Mouse (Mus musculus): Measurements from ENCODE around the gene Camkk2.

The Camkk2 gene

DNA sequence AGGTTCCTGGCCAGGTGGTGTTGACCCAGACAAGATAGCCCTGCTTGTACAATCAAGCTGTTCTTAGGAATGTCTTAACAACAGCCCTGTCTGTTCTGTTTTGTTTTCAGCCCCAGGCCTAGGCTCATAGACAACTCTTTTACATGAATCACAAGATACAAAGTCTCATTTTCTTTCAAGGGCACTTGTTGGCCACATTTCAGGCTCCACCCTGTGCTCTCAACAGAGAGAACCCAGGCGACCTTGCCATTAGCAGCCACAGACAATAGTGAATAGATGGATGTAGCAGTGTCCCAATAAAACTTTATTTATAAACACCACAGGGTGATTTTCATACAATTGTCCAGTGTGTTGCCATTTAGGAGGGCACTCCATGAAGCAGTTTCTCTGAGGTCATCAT is 2.9 kb upstream of the Camkk2 start:
- no peak for DNase-seq (ENCODE audit: low spot score in 2 of 2)

- no peak for DNase-seq (ENCODE audit: low spot score in 2 of 2)
Measured at GRCm38 (mm10) chr5:122780791-122781432, 1.7 kb upstream of the Camkk2 start.

- DNase-seq (ENCODE audit: low spot score in 2 of 2), result peak in 1 of 2 experiments; percentile 28
Measured at GRCm38 (mm10) chr5:122778231-122779226, 680 bp downstream of the Camkk2 start.

GRCm38 (mm10) chr5:122777322-122777721 is 1.9 kb downstream of the Camkk2 start:
- DNase-seq (ENCODE audit: low spot score in 2 of 2), result no peak

DNA sequence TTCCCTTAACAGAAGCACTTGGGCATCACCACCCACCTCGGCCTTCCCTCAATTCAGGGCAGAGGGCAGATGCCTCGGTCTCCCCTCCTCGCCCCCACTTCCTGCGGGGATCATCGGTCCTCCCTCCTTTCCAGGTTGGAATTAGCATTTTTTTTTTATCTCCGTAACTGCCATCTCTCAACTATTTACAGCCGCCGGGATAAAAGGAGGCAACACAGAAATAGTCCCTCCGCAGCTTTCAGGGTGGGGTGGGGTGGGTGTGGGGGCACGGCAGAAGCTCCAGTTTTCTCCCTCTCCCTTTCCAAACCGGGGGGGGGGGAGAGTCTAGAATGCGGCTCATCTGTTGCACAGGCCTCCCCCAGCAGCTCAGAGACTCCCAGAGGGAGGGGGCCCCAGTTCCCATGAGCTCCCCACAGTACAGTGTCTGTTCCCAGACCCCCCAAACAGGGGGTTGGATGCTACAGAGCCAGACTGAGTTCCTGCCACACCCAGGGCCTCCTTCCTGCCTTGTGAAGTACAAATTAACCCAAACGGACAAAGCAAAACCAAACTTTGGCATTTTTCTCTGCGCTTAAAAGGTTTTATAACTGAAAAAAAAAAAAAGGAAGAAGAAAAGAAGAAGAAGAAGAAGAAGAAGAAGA is 3.4 kb downstream of the Camkk2 start:
- no peak for DNase-seq (ENCODE audit: low spot score in 2 of 2)

- peak; percentile 28 to 50 for DNase-seq (ENCODE audit: low spot score in 2 of 2)
Measured at GRCm38 (mm10) chr5:122774743-122775611, 4.2 kb downstream of the Camkk2 start.

- DNase-seq (ENCODE audit: low spot score in 2 of 2), result no peak
Measured at GRCm38 (mm10) chr5:122773756-122774155, 5.5 kb downstream of the Camkk2 start.

- DNase-seq (ENCODE audit: low spot score in 2 of 2), result no peak
Measured at GRCm38 (mm10) chr5:122771428-122771827, 7.8 kb downstream of the Camkk2 start.

DNA sequence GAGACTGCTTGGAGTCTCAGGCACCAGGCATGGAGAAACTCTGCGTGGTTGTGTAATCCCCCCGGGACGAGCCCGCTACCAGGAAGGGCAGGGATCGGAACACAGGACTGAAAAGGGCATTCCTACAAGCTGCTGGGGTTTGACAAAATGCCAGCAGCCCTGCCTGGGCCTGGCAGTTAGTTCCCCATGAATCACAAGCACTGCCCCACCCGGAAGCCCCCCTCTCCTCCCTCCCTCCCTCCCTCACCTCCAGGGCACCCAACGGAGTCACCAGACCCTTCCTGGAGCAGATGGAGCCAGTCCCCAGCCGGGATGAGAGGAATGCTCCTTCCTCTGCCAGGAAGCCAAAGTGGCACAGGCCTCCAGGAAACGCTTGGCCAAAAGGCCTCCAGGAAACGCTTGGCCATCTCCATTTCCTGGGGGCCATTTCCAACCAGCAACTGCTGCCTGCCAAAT is 8.4 kb downstream of the Camkk2 start:
- peak in 1 of 2 experiments; percentile 35 for DNase-seq (ENCODE audit: low spot score in 2 of 2)

GRCm38 (mm10) chr5:122770304-122770703 is 8.9 kb downstream of the Camkk2 start:
- no peak for DNase-seq (ENCODE audit: low spot score in 2 of 2)

- peak in 1 of 2 experiments; percentile 49 for DNase-seq (ENCODE audit: low spot score in 2 of 2)
Measured at GRCm38 (mm10) chr5:122769101-122769568, 10.1 kb downstream of the Camkk2 start.

GRCm38 (mm10) chr5:122767283-122767682 is 11.9 kb downstream of the Camkk2 start:
- no peak for DNase-seq (ENCODE audit: low spot score in 2 of 2)

DNA sequence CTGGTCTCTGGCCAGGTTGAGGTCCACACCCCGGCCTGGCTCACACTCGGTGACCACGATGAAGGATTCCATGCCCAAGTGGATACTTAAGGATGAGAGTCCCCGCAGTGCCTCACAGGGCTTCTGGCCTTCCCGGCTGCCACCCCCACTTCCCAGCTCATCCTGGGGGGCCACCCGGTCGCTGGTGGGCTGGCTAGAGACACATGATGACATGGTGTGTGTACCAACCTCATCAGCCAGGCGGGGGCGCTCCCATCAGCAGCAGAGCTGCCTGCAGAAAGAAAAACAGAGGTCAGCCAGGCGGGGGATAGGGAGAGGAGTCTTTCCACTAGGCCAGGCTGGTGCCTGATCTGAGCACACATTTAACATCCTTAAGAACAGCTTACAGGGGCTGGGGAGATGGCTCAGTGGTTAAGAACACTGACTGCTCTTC is 15.2 kb downstream of the Camkk2 start:
- DNase-seq (ENCODE audit: low spot score in 2 of 2), result no peak

GRCm38 (mm10) chr5:122763271-122764031 is 15.8 kb downstream of the Camkk2 start:
- DNase-seq (ENCODE audit: low spot score in 2 of 2), result no peak

DNA sequence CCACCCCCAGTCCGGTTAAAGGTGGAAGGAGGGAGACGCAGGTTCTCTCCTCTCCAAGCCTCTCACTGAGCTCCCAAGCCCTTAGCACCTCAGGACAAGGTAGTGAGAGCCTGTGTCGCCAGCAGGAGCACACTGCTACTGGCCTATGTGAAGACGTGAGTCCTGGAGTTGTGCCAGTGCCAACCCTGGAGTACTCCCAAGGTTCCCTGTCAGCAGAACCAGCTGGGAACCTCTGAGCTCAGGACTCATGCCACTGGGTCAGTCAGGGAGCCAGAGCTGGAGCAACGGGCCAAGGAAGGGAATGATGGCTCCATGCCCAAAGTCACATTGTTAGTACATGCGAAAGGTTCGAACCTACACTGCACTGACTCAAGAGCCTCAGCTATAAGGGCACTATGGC is 22.5 kb downstream of the Camkk2 start:
- no peak for DNase-seq (ENCODE audit: low spot score in 2 of 2)

DNA sequence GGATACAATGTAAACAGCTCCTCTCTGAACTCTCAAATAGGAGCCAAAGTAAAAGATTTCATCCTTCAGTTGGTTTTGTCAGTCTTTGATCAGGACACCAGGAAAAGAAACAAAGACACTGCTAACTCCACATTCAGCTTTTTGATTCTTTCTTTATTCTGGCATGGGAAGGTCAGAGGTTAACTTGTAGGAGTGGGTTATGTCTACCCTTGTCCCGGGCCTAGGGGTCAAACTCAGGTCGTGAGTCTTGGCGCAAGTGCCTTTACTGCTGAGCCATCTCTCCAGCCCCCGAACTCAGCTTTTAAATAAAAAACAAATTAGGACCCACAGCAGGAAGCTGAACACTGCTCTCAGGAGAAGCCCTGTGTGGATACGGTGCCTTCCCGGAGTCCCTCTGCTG is 23.1 kb downstream of the Camkk2 start:
- no peak for DNase-seq (ENCODE audit: low spot score in 2 of 2)

- no peak for DNase-seq (ENCODE audit: low spot score in 2 of 2)
Measured at GRCm38 (mm10) chr5:122755620-122756019, 23.6 kb downstream of the Camkk2 start.

- no peak for DNase-seq (ENCODE audit: low spot score in 2 of 2)
Measured at GRCm38 (mm10) chr5:122754477-122754876, 24.7 kb downstream of the Camkk2 start.

GRCm38 (mm10) chr5:122747950-122748349 is 31.3 kb downstream of the Camkk2 start:
- DNase-seq (ENCODE audit: low spot score in 2 of 2), result no peak

DNA sequence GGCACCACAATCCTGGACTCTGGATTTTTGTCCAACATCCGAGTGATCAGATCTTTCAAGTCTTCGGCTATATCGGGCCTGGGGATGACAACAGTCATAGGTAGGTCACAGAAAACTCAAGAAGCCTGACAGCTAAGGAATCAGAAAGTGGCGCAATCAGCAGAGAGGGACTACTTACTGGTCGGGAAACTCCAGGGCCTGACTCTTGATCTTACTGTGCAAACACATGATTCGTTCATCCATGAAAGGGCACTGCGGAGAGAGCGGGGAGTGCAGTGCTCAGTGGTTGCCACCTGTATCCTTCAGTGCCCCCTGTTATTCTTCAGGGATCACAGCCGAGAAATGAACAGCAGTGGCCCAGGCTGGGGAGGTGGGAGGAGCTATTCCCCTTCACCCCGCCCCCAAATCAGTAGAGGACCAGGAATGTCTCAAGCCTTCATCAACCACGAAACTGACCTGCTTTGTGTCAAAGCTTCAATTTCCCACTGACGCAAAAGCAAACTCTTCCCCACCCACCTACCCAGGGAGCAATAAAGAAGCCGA is 35.3 kb downstream of the Camkk2 start:
- DNase-seq (ENCODE audit: low spot score in 2 of 2), result no peak

Data from spleen, postnatal 36 days (tissue).